Mouse (Mus musculus): ENCODE results near the gene U90926.

Gene U90926

DNA sequence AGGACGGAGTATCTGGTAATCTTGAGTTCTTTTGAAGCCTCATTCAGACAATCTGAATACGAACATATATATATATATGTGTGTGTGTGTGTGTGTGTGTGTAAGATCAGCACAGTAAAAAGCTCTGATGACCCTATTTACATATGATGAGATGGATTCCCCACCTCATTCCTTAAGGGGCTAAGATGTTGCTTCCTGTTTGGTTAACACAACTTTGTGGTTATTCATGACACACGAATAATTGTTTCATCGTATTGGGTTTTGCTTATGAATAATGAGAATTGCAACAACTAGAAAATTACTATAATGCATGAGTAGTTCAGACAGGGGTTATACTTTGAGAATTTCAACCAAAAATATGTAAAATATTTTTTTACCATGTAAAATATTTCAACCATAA lies at the start of gene U90926:
TSS of gene U90926 (minus strand) at position 101 of the 400 bp plus-strand sequence.
- DNase-seq (ENCODE audit: low read depth, low spot score) = no peak

- DNase-seq (ENCODE audit: low read depth, low spot score) = peak; percentile 32
Observed at GRCm38 (mm10) chr5:92263761-92264359, 48.7 kb upstream of the U90926 start.

- DNase-seq (ENCODE audit: low read depth, low spot score) = no peak
Observed at GRCm38 (mm10) chr5:92262646-92263045, 47.4 kb upstream of the U90926 start.

GRCm38 (mm10) chr5:92256218-92256617 lies 41.0 kb upstream of the U90926 start, which contains the start of gene Ppef2:
Ppef2 (minus strand) TSS chr5:92256278.
- DNase-seq (ENCODE audit: low read depth, low spot score) = no peak

DNA sequence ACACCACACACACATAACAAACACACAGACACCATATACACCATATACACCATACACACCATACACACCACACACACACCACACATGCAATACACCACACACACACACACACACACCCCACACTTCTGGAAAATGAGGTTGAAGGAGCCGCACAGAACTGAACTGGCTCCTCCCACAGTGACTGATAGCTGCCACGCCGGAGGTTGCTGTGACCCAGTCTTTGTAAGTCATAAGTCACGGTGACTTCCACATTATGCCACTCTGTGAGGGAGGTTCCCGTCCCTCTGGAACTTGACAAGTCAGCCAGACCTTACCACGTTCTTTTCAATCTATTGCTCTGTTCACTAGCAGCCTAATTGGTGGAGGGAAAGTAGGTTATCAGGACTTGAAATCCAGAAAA lies 39.3 kb upstream of the U90926 start:
- no peak for DNase-seq (ENCODE audit: low read depth, low spot score)

DNA sequence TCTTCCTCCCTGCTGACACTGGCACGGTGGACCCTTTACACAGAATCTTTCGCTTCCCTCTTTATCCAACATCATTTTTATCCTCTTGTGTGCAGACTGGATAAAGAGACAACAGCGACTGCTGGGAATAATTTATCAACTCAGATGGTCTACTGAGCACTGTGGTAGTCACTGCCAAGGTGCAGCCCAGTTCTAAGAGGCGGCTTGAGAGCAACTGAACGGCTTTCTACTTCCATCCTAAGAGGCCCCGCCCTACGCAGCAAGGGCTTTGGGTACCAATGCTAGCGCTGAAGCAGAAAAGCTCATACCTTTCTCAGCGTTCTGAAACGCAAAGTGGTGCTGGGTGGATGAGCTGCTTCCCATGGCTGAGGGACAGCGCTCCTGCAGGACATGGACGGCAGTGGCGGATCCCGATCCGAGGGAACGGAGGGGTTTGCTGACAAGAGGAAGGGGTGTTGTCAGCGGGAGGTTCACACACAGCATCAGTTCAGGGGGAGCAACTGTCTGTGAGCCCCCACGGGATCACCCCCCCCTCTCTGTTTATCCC lies 37.7 kb upstream of the U90926 start:
- DNase-seq (ENCODE audit: low read depth, low spot score) = peak; percentile 63

GRCm38 (mm10) chr5:92252031-92252430 lies 36.8 kb upstream of the U90926 start:
- DNase-seq (ENCODE audit: low read depth, low spot score) = peak; percentile 58

- no peak for DNase-seq (ENCODE audit: low read depth, low spot score)
Observed at GRCm38 (mm10) chr5:92248614-92249013, 33.4 kb upstream of the U90926 start.

DNA sequence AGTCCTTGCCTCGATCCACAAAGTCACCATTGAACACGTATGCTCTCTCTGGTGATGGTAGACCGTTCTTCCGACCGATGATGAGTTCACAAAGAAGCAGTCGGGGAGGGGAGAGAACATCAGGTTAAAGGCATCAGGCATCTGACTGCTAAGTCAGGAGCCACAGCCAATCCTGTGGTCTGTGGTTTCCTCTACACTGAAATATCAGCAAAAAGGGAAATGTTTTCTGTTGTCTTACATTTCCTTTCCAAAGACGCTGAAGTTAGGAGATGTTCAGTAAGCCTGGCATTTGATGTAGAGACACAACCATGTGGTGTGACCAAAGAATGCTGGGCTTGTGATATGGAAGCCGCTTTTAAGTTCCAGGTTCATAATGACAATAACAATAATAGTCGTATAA lies 30.3 kb upstream of the U90926 start:
- no peak for DNase-seq (ENCODE audit: low read depth, low spot score)

DNA sequence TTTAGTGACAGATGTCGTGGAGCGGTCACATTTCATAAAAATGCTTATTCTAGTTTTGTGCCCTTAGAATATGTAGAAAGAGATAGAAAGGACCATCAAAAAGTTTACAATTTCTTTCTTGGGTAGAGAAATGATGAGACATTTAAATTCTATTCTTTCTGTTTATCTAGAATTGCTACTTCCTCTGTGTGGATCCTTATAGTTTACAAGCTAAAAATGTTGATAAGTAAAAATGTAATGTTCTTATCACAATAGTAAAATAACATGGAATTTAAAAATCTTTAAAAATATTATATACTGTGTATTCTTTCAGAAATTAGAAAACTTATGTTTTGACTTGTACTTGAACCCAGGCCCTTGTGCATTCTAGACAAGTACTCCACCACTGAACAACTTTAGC lies 29.7 kb upstream of the U90926 start:
- no peak for DNase-seq (ENCODE audit: low read depth, low spot score)

GRCm38 (mm10) chr5:92240769-92241168 lies 25.6 kb upstream of the U90926 start:
- DNase-seq (ENCODE audit: low read depth, low spot score) = no peak

- peak; percentile 85 for DNase-seq (ENCODE audit: low read depth, low spot score)
Observed at GRCm38 (mm10) chr5:92239333-92240232, 24.4 kb upstream of the U90926 start.

- peak; percentile 19 for DNase-seq (ENCODE audit: low read depth, low spot score)
Observed at GRCm38 (mm10) chr5:92234939-92235557, 19.8 kb upstream of the U90926 start.

DNA sequence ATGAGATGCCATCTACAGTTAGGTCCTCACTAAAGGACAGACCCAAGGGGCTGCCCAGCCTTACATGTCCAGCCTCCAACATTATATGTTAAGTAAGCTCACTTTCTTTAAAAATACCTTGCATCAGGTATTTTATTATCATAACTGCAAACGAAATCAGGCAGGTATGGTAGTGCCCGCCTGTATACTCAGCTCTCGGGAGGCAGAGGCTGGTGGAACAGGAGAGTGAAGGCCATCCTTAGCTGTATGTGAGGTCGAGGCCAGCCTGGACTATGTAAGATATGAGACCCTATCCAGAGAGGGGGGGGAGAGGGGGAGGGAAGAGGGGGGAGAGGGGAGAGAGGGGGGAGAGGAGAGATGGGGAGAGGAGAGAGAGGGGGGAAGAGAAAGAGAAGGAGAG lies 18.2 kb upstream of the U90926 start:
- no peak for DNase-seq (ENCODE audit: low read depth, low spot score)

- DNase-seq (ENCODE audit: low read depth, low spot score) = no peak
Observed at GRCm38 (mm10) chr5:92231836-92232235, 16.6 kb upstream of the U90926 start.

DNA sequence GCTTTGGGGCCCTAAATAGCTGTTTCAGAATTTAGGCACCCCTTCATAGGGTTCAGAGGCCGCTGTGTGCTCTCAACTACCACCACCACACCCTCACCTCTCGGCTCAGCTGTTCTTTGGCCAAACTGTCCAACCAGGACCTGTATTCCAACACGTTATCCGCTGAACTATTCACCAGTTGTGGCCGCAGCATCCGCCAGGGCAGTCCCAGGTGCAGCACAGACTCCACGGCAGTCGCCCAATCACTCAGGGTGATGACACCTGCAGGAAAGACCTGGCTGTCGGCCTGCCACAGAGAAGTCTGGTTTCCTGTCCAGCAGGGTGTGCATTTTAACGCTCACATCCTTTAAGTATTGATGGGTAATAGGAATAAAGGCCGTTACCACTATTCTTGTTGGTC lies 15.1 kb upstream of the U90926 start:
- DNase-seq (ENCODE audit: low read depth, low spot score) = peak; percentile 35

- no peak for DNase-seq (ENCODE audit: low read depth, low spot score)
Observed at GRCm38 (mm10) chr5:92229514-92229913, 14.3 kb upstream of the U90926 start.

DNA sequence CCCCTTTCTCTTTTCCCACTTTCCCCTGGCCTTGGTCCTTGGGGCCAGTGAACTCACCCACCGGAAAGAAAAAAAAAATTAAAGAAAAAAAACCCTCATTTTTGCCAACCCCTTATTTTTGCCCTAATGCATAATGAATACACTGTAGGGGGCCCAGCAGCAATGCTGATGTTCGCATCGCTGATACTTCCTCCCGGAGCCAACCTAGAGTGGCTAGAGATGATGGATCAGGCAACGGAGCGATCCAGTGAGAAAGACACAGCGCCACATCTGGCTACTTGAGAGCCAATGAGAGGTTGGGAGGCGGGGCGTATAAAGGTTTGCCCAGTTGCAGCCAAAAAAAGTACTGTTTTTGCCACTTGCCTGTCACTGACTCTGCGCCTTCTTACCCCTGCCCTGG lies 13.6 kb upstream of the U90926 start:
- DNase-seq (ENCODE audit: low read depth, low spot score) = peak; percentile 68

GRCm38 (mm10) chr5:92227782-92228181 lies 12.6 kb upstream of the U90926 start:
- no peak for DNase-seq (ENCODE audit: low read depth, low spot score)

DNA sequence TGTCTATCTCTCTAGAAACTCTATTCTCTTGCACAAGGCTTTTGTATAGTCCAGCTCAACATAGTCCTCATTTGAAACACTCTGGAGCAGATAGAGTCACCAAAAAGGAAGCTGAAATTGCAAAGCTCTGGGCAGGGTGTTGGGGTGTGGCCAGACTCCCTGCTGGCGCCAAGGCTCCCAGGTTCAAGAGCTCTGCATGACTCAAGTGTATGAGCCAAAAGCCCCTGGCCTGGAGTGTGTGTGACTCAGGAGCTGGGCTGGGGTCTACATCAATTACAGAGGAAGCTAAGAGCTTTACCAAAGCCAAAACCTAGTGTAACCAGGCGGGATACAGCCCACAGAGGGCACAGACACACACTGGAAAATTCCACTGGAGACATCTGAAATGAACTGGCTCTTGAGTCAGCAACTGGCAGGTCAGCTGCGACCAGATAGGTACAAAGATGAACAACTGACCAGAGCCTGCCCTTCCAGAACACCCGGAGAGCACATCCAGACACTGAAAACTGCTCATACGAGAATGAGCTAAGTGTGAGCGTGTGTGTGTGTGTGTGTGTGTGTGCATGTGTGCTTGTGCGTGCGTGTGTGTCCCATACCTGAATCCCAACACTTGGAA lies 5.2 kb upstream of the U90926 start:
- no peak for DNase-seq (ENCODE audit: low read depth, low spot score)

DNA sequence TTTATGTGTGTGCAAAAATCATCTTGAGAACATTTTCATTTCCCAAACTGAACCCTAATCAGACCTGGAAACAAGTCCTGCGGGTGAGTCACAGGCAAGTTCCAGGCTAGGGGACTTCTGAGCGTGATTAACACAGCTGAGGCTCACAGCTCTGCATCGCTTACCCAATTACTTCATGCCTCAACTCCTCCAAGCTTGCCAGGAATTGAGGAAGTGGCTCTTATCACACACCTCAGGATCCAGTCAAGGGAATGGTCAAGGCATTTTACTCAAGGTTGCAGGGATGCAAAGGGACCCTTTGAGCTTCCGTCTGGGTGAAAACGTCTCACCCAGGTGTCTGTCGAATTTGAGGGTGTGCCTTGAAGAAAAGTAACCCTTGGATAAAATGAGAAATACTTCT lies 4.6 kb upstream of the U90926 start:
- DNase-seq (ENCODE audit: low read depth, low spot score) = no peak

Measured in ZHBTc4 (cell line).